Mouse (Mus musculus) heart, embryonic 11.5 days (tissue): Measurements from ENCODE around the gene Nde1. TPM values are rescaled to one million over a fixed set of nuclear protein-coding genes. Genes with fewer than 3 reads are reported as not detected.

Experiments used
- ATAC-seq: fragments of 200-750 bp; cut with Nextera tagmentation; replicated peaks from 2 replicates; pipeline ENCODE4 v1.8.0; 2017; ENCODE audit warnings: moderate library complexity; ENCODE audit not compliant: insufficient number of reproducible peaks, low FRiP score, low TSS enrichment
- H3K27ac ChIP-seq: fragments of 300-500 bp; sonication (generic); 2 replicates; pipeline ENCODE4 v1.5.1; 2014; ENCODE audit warnings: mild to moderate bottlenecking, low read depth, low read length
- H3K27me3 ChIP-seq: fragments of 300-500 bp; sonication (generic); 2 replicates; pipeline ENCODE4 v1.6.1; 2014; ENCODE audit warnings: mild to moderate bottlenecking, low read length, mixed read lengths; ENCODE audit not compliant: control insufficient read depth, insufficient read depth
- H3K36me3 ChIP-seq: fragments of 300-500 bp; sonication (generic); 2 replicates; pipeline ENCODE4 v1.6.1; 2014; ENCODE audit warnings: mild to moderate bottlenecking, low read length, moderate library complexity, mixed read lengths; ENCODE audit not compliant: control insufficient read depth, insufficient read depth
- H3K4me1 ChIP-seq: fragments of 300-500 bp; sonication (generic); 2 replicates; pipeline ENCODE4 v1.6.1; 2014; ENCODE audit warnings: low read length; ENCODE audit not compliant: control insufficient read depth, insufficient read depth
- H3K4me2 ChIP-seq: fragments of 300-500 bp; sonication (generic); 2 replicates; pipeline ENCODE4 v1.6.1; 2014; ENCODE audit warnings: mild to moderate bottlenecking, moderate library complexity
- H3K4me3 ChIP-seq: fragments of 300-500 bp; sonication (generic); 2 replicates; pipeline ENCODE4 v1.5.1; 2014; ENCODE audit warnings: low read depth, low read length
- H3K9ac ChIP-seq: fragments of 300-500 bp; sonication (generic); 2 replicates; pipeline ENCODE4 v1.6.1; 2014; ENCODE audit warnings: mild to moderate bottlenecking, low read depth, low read length, moderate library complexity
- H3K9me3 ChIP-seq: fragments of 300-500 bp; sonication (generic); replicated peaks from 2 replicates; pipeline ENCODE4 v1.6.1; 2016; ENCODE audit warnings: low read length; ENCODE audit not compliant: control insufficient read depth
- WGBS: fragments of 180-500 bp; shearing (Covaris S2); extraction: QIAGEN DNeasy Blood & Tissue Kit; methylation state at CpG from one replicate; pipeline ENCODE4 v1.1.7; 2014; ENCODE audit not compliant: insufficient replicate concordance; 5-methylcytosine and 5-hydroxymethylcytosine counted together
- polyA plus RNA-seq: library from polyadenylated mRNA; unstranded; fragments of >200 nt; fragmentation: Nextera tagmentation; extraction: Ambion mirVana; gene quantifications from 2 replicates; pipeline ENCODE4 v1.2.1, GENCODE M21; 2014

Gene Nde1
- polyA plus RNA-seq, 1 experiment from 2014 or later = 87.2 TPM

- H3K4me1 ChIP-seq = no peaks in the 10 kb centered on the region
- no peak overlapping the region for H3K4me2 ChIP-seq
- 0 out of 2 replicates have a peak overlapping the region, but pooled peaks have one; percentile 10 for H3K27ac ChIP-seq
- 44% methylated on average over 3 of the region's 3 CpGs for WGBS
- no peaks in the 10 kb centered on the region for H3K27me3 ChIP-seq
- no peak for ATAC-seq
- peaks cover 51% of the 10 kb centered on the region for H3K36me3 ChIP-seq
- no peak overlapping the region for H3K4me3 ChIP-seq
- no peaks in the 10 kb centered on the region for H3K9me3 ChIP-seq
- no peak overlapping the region for H3K9ac ChIP-seq
These were observed 15.0 kb downstream of the Nde1 start for GRCm38 (mm10) chr16:14178041-14178440.

- no peak overlapping the region for H3K4me2 ChIP-seq
- H3K9ac ChIP-seq = no peak overlapping the region
- H3K9me3 ChIP-seq = no peaks in the 10 kb centered on the region
- WGBS = 62% methylated on average over 6 of the region's 6 CpGs
- H3K27ac ChIP-seq = no peak overlapping the region
- H3K36me3 ChIP-seq = peaks cover 41% of the 10 kb centered on the region
- H3K4me1 ChIP-seq = no peaks in the 10 kb centered on the region
- no peak for ATAC-seq
- H3K4me3 ChIP-seq = no peak overlapping the region
- no peaks in the 10 kb centered on the region for H3K27me3 ChIP-seq
These were observed 17.2 kb downstream of the Nde1 start for GRCm38 (mm10) chr16:14180163-14180733.

GRCm38 (mm10) chr16:14182360-14182759 is 19.3 kb downstream of the Nde1 start:
- H3K4me2 ChIP-seq = no peak overlapping the region
- H3K4me1 ChIP-seq = no peaks in the 10 kb centered on the region
- no peak overlapping the region for H3K27ac ChIP-seq
- no peak overlapping the region for H3K4me3 ChIP-seq
- ATAC-seq = no peak
- 90% methylated on average over 5 of the region's 5 CpGs for WGBS
- H3K27me3 ChIP-seq = no peaks in the 10 kb centered on the region
- no peak overlapping the region for H3K9ac ChIP-seq
- peaks cover 46% of the 10 kb centered on the region for H3K36me3 ChIP-seq
- H3K9me3 ChIP-seq = no peaks in the 10 kb centered on the region

GRCm38 (mm10) chr16:14183856-14184255 is 20.8 kb downstream of the Nde1 start:
- WGBS = 76% methylated on average over 1 of the region's 1 CpGs
- Histone ChIP-seq H3K4me3 (no peak overlapping the region), H3K36me3 (peaks cover 50% of the 10 kb centered on the region), H3K4me1 (no peaks in the 10 kb centered on the region), H3K27ac (no peak overlapping the region), H3K27me3 (no peaks in the 10 kb centered on the region), H3K9me3 (no peaks in the 10 kb centered on the region), H3K9ac (no peak overlapping the region), H3K4me2 (no peak overlapping the region)
- no peak for ATAC-seq

- H3K9me3 ChIP-seq = no peaks in the 10 kb centered on the region
- peaks cover 52% of the 10 kb centered on the region for H3K36me3 ChIP-seq
- no peak overlapping the region for H3K27ac ChIP-seq
- no peaks in the 10 kb centered on the region for H3K27me3 ChIP-seq
- H3K9ac ChIP-seq = no peak overlapping the region
- no peak overlapping the region for H3K4me3 ChIP-seq
- no peaks in the 10 kb centered on the region for H3K4me1 ChIP-seq
- 91% methylated on average over 5 of the region's 5 CpGs for WGBS
- no peak for ATAC-seq
- no peak overlapping the region for H3K4me2 ChIP-seq
These were observed 22.4 kb downstream of the Nde1 start for GRCm38 (mm10) chr16:14185516-14185915.

- Histone ChIP-seq H3K4me3 (no peak overlapping the region), H3K27me3 (no peaks in the 10 kb centered on the region), H3K4me2 (no peak overlapping the region), H3K27ac (peak overlapping the region; percentile 15; the same call in 1 of the 2 replicates), H3K9me3 (no peaks in the 10 kb centered on the region), H3K36me3 (peaks cover 26% of the 10 kb centered on the region), H3K9ac (no peak overlapping the region), H3K4me1 (no peaks in the 10 kb centered on the region)
- ATAC-seq = no peak
- 68% methylated on average over 9 of the region's 9 CpGs for WGBS
These were observed 31.3 kb downstream of the Nde1 start for GRCm38 (mm10) chr16:14194164-14194950.

- Histone ChIP-seq H3K4me3 (no peak overlapping the region), H3K27me3 (no peaks in the 10 kb centered on the region), H3K9me3 (no peaks in the 10 kb centered on the region), H3K27ac (no peak overlapping the region), H3K4me1 (no peaks in the 10 kb centered on the region), H3K4me2 (no peak overlapping the region), H3K9ac (no peak overlapping the region), H3K36me3 (peaks cover 16% of the 10 kb centered on the region)
- no peak for ATAC-seq
- 25% methylated on average over 1 of the region's 1 CpGs for WGBS
These were observed 32.4 kb downstream of the Nde1 start for GRCm38 (mm10) chr16:14195427-14195826.

- Histone ChIP-seq H3K27ac (no peak overlapping the region), H3K4me1 (no peaks in the 10 kb centered on the region), H3K4me2 (no peak overlapping the region), H3K4me3 (no peak overlapping the region), H3K36me3 (no peaks in the 10 kb centered on the region), H3K9ac (no peak overlapping the region), H3K9me3 (no peaks in the 10 kb centered on the region), H3K27me3 (no peaks in the 10 kb centered on the region)
- no peak for ATAC-seq
- WGBS = 65% methylated on average over 4 of the region's 4 CpGs
These were observed 35.7 kb downstream of the Nde1 start for GRCm38 (mm10) chr16:14198798-14199197.

- Histone ChIP-seq H3K4me3 (no peak overlapping the region), H3K36me3 (no peaks in the 10 kb centered on the region), H3K9me3 (no peaks in the 10 kb centered on the region), H3K4me2 (no peak overlapping the region), H3K9ac (no peak overlapping the region), H3K27me3 (peaks cover 4% of the 10 kb centered on the region; the same call in 1 of the 2 replicates), H3K27ac (no peak overlapping the region), H3K4me1 (no peaks in the 10 kb centered on the region)
- WGBS = 80% methylated on average over 3 of the region's 3 CpGs
- ATAC-seq = no peak
These were observed 52.1 kb downstream of the Nde1 start for GRCm38 (mm10) chr16:14215156-14215555.
